Mouse (Mus musculus): ENCODE results near the gene Dtnbp1. TPM values are rescaled to one million over a fixed set of nuclear protein-coding genes. Genes with fewer than 3 reads are reported as not detected.

The Dtnbp1 gene
- polyA plus RNA-seq (2016; fragmentation: Nextera tagmentation; extraction: Ambion mirVana) = 84.2 and 84.4 TPM in 2 replicates

GRCm38 (mm10) chr13:45001911-45002615, at the start of gene Dtnbp1:
Gene Dtnbp1 (minus strand): TSS chr13:45002147.
- Histone ChIP-seq H3K4me2 (replicated peaks) (peak within 1 kb of the TSS; percentile 71), H3K4me1 (peaks cover 19% of the 10 kb centered on the region), H3K9me3 (no peaks in the 10 kb centered on the region), H3K9ac (peak within 1 kb of the TSS; percentile 82), H3K4me3 (peak within 1 kb of the TSS; percentile 86), H3K36me3 (peaks cover 6% of the 10 kb centered on the region; the same call in 1 of the 2 replicates), H3K27me3 (no peaks in the 10 kb centered on the region), H3K27ac (peak within 1 kb of the TSS; percentile 78)
- peak; percentile 73 for ATAC-seq (ENCODE audit: insufficient number of reproducible peaks, insufficient read depth, low FRiP score, low TSS enrichment)
- under 1% methylated on average over 52 of the region's 68 CpGs for WGBS

- no peaks in the 10 kb centered on the region for H3K9me3 ChIP-seq
- no peak for ATAC-seq (ENCODE audit: insufficient number of reproducible peaks, insufficient read depth, low FRiP score, low TSS enrichment)
- 84% methylated on average over 7 of the region's 7 CpGs for WGBS
These were observed 47.5 kb upstream of the Dtnbp1 start for GRCm38 (mm10) chr13:45049261-45050020.

GRCm38 (mm10) chr13:45043466-45043865, 41.5 kb upstream of the Dtnbp1 start:
- no peak for ATAC-seq (ENCODE audit: insufficient number of reproducible peaks, insufficient read depth, low FRiP score, low TSS enrichment)
- 31% methylated on average over 3 of the region's 3 CpGs for WGBS

More at GRCm38 (mm10) chr13:45049261-45050020, 47.5 kb upstream of the Dtnbp1 start:
- H3K27ac ChIP-seq = no peak overlapping the region
- H3K4me1 ChIP-seq = no peaks in the 10 kb centered on the region; the same call in 1 of the 2 replicates
- H3K4me3 ChIP-seq = no peak overlapping the region
- no peak overlapping the region for H3K9ac ChIP-seq
- no peaks in the 10 kb centered on the region for H3K36me3 ChIP-seq
- no peak overlapping the region for H3K4me2 ChIP-seq (replicated peaks)
- H3K27me3 ChIP-seq = no peaks in the 10 kb centered on the region

GRCm38 (mm10) chr13:45040741-45041140, 38.8 kb upstream of the Dtnbp1 start:
- peaks cover 3% of the 10 kb centered on the region; the same call in 1 of the 2 replicates for H3K4me1 ChIP-seq
- H3K4me2 ChIP-seq (replicated peaks) = no peak overlapping the region
- H3K36me3 ChIP-seq = no peaks in the 10 kb centered on the region
- no peaks in the 10 kb centered on the region for H3K9me3 ChIP-seq
- H3K27ac ChIP-seq = no peak overlapping the region
- ATAC-seq (ENCODE audit: insufficient number of reproducible peaks, insufficient read depth, low FRiP score, low TSS enrichment) = no peak
- no peak overlapping the region for H3K4me3 ChIP-seq
- WGBS = 74% methylated on average over 7 of the region's 7 CpGs
- no peak overlapping the region for H3K9ac ChIP-seq
- no peaks in the 10 kb centered on the region for H3K27me3 ChIP-seq

More at GRCm38 (mm10) chr13:45043466-45043865, 41.5 kb upstream of the Dtnbp1 start:
- Histone ChIP-seq H3K4me2 (replicated peaks) (no peak overlapping the region), H3K27me3 (no peaks in the 10 kb centered on the region), H3K36me3 (no peaks in the 10 kb centered on the region), H3K27ac (no peak overlapping the region), H3K4me1 (no peaks in the 10 kb centered on the region; the same call in 1 of the 2 replicates), H3K9ac (no peak overlapping the region), H3K9me3 (no peaks in the 10 kb centered on the region), H3K4me3 (no peak overlapping the region)

- H3K4me3 ChIP-seq = no peak overlapping the region
- no peaks in the 10 kb centered on the region for H3K9me3 ChIP-seq
- H3K27ac ChIP-seq = no peak overlapping the region
- WGBS = 57% methylated on average over 4 of the region's 4 CpGs
- H3K4me1 ChIP-seq = peaks cover 3% of the 10 kb centered on the region; the same call in 1 of the 2 replicates
- ATAC-seq (ENCODE audit: insufficient number of reproducible peaks, insufficient read depth, low FRiP score, low TSS enrichment) = no peak
- no peak overlapping the region for H3K4me2 ChIP-seq (replicated peaks)
- no peaks in the 10 kb centered on the region for H3K27me3 ChIP-seq
- no peak overlapping the region for H3K9ac ChIP-seq
- H3K36me3 ChIP-seq = no peaks in the 10 kb centered on the region
These were observed 38.2 kb upstream of the Dtnbp1 start for GRCm38 (mm10) chr13:45040195-45040594.

- H3K4me1 ChIP-seq = peaks cover 12% of the 10 kb centered on the region
- no peak for ATAC-seq (ENCODE audit: insufficient number of reproducible peaks, insufficient read depth, low FRiP score, low TSS enrichment)
- no peak overlapping the region for H3K27ac ChIP-seq
- H3K9ac ChIP-seq = no peak overlapping the region
- no peaks in the 10 kb centered on the region for H3K36me3 ChIP-seq
- 59% methylated on average over 4 of the region's 4 CpGs for WGBS
- no peaks in the 10 kb centered on the region for H3K27me3 ChIP-seq
- H3K4me3 ChIP-seq = no peak overlapping the region
- no peak overlapping the region for H3K4me2 ChIP-seq (replicated peaks)
- H3K9me3 ChIP-seq = no peaks in the 10 kb centered on the region
These were observed 34.5 kb upstream of the Dtnbp1 start for GRCm38 (mm10) chr13:45036417-45036816.

GRCm38 (mm10) chr13:45034759-45035158, 32.8 kb upstream of the Dtnbp1 start:
- Histone ChIP-seq H3K4me3 (no peak overlapping the region), H3K27me3 (no peaks in the 10 kb centered on the region), H3K9me3 (no peaks in the 10 kb centered on the region), H3K4me2 (replicated peaks) (no peak overlapping the region), H3K9ac (no peak overlapping the region), H3K4me1 (peaks cover 17% of the 10 kb centered on the region), H3K36me3 (no peaks in the 10 kb centered on the region), H3K27ac (peak overlapping the region; percentile 36; the same call in 1 of the 2 replicates)
- no peak for ATAC-seq (ENCODE audit: insufficient number of reproducible peaks, insufficient read depth, low FRiP score, low TSS enrichment)
- WGBS = 24% methylated on average over 7 of the region's 7 CpGs

GRCm38 (mm10) chr13:45033360-45033759, 31.4 kb upstream of the Dtnbp1 start:
- Histone ChIP-seq H3K4me1 (peaks cover 17% of the 10 kb centered on the region), H3K4me2 (replicated peaks) (no peak overlapping the region), H3K4me3 (no peak overlapping the region), H3K9ac (no peak overlapping the region), H3K9me3 (no peaks in the 10 kb centered on the region), H3K27ac (no peak overlapping the region), H3K36me3 (no peaks in the 10 kb centered on the region), H3K27me3 (no peaks in the 10 kb centered on the region)
- 91% methylated on average over 10 of the region's 10 CpGs for WGBS
- no peak for ATAC-seq (ENCODE audit: insufficient number of reproducible peaks, insufficient read depth, low FRiP score, low TSS enrichment)

GRCm38 (mm10) chr13:45032484-45032883, 30.5 kb upstream of the Dtnbp1 start:
- Histone ChIP-seq H3K4me1 (peaks cover 15% of the 10 kb centered on the region), H3K9ac (no peak overlapping the region), H3K4me2 (replicated peaks) (no peak overlapping the region), H3K27ac (no peak overlapping the region), H3K36me3 (no peaks in the 10 kb centered on the region), H3K9me3 (no peaks in the 10 kb centered on the region), H3K4me3 (no peak overlapping the region), H3K27me3 (no peaks in the 10 kb centered on the region)
- 87% methylated on average over 4 of the region's 4 CpGs for WGBS
- ATAC-seq (ENCODE audit: insufficient number of reproducible peaks, insufficient read depth, low FRiP score, low TSS enrichment) = no peak

GRCm38 (mm10) chr13:45031748-45032147, 29.8 kb upstream of the Dtnbp1 start:
- no peak overlapping the region for H3K4me3 ChIP-seq
- H3K4me2 ChIP-seq (replicated peaks) = no peak overlapping the region
- no peaks in the 10 kb centered on the region for H3K36me3 ChIP-seq
- ATAC-seq (ENCODE audit: insufficient number of reproducible peaks, insufficient read depth, low FRiP score, low TSS enrichment) = no peak
- no peaks in the 10 kb centered on the region for H3K9me3 ChIP-seq
- 37% methylated on average over 7 of the region's 7 CpGs for WGBS
- no peak overlapping the region for H3K9ac ChIP-seq
- H3K4me1 ChIP-seq = peaks cover 14% of the 10 kb centered on the region
- no peaks in the 10 kb centered on the region for H3K27me3 ChIP-seq
- H3K27ac ChIP-seq = 0 out of 2 replicates have a peak overlapping the region, but pooled peaks have one; percentile 32

- Histone ChIP-seq H3K4me2 (replicated peaks) (no peak overlapping the region), H3K36me3 (no peaks in the 10 kb centered on the region), H3K9me3 (no peaks in the 10 kb centered on the region), H3K27me3 (no peaks in the 10 kb centered on the region), H3K27ac (no peak overlapping the region), H3K9ac (no peak overlapping the region), H3K4me1 (peaks cover 14% of the 10 kb centered on the region), H3K4me3 (no peak overlapping the region)
- ATAC-seq (ENCODE audit: insufficient number of reproducible peaks, insufficient read depth, low FRiP score, low TSS enrichment) = no peak
- WGBS = 47% methylated on average over 10 of the region's 10 CpGs
These were observed 29.4 kb upstream of the Dtnbp1 start for GRCm38 (mm10) chr13:45031314-45031713.

- Histone ChIP-seq H3K4me2 (replicated peaks) (no peak overlapping the region), H3K27ac (no peak overlapping the region), H3K4me3 (no peak overlapping the region), H3K36me3 (no peaks in the 10 kb centered on the region), H3K4me1 (peaks cover 14% of the 10 kb centered on the region), H3K9me3 (no peaks in the 10 kb centered on the region), H3K27me3 (no peaks in the 10 kb centered on the region), H3K9ac (no peak overlapping the region)
- no peak for ATAC-seq (ENCODE audit: insufficient number of reproducible peaks, insufficient read depth, low FRiP score, low TSS enrichment)
- WGBS = 13% methylated on average over 12 of the region's 12 CpGs
These were observed 28.9 kb upstream of the Dtnbp1 start for GRCm38 (mm10) chr13:45030830-45031229.
